Mouse (Mus musculus): ENCODE measurements around the gene Itga5. TPM values are rescaled to one million over a fixed set of nuclear protein-coding genes. Genes with fewer than 3 reads are reported as not detected.

The Itga5 gene
- total RNA-seq, 2 experiments from 2014 or later = 7.4 to 7.6 TPM

- intact Hi-C loops (cut with DNase I) = no loop called here
- no peak for DNase-seq
Measured at GRCm38 (mm10) chr15:103365471-103366375, 840 bp downstream of the Itga5 start.

DNA sequence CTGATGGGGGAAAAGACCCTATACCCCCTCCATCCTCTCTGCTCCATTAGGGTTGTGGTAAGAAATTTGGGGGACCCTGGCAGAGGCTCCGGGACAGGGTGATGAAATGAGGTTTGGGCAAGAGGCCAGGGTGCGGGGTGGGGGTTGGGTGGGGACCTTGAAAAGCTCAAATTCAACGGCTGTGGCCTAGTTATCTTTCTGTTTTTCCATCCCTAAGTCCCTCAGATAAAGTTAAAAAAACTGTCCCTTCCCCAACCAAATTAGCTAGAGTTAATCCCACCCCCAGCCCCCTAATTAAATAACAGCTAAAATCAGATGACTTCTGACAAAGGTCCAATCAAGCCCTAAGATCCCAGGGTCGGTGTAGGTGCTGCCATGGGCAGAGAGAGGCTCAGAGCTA, 1.8 kb downstream of the Itga5 start:
- intact Hi-C loops (cut with DNase I) = no loop called here
- no peak for DNase-seq

GRCm38 (mm10) chr15:103363809-103364208, 2.8 kb downstream of the Itga5 start:
- intact Hi-C loops (cut with DNase I) = no loop called here

GRCm38 (mm10) chr15:103362950-103363349, 3.6 kb downstream of the Itga5 start:
- DNase-seq = no peak
- intact Hi-C loops (cut with DNase I) = no loop called here

More at GRCm38 (mm10) chr15:103363809-103364208, 2.8 kb downstream of the Itga5 start:
- DNase-seq = no peak

- no peak for DNase-seq
- intact Hi-C loops (cut with DNase I) = no loop called here
Measured at GRCm38 (mm10) chr15:103362333-103362732, 4.2 kb downstream of the Itga5 start.

DNA sequence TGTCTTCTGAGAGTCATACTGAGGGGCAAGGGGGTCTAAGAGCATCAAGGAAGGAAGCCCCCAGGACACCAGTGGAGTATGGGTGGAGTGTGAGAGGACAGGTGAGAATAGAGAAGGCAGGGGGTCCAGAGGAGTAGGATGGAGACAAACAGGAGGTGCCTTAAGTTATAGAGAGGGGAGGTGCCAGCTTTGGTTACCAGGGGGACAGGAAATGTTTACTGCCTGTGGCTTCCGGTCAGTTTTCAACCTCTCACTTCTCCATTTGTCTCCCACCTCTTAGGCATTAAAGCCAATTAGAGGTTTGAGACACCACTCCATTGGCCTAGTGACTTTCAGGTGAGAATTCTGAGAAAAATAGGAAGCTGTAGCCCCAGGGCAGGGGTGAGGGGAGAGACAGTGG, 5.3 kb downstream of the Itga5 start:
- intact Hi-C loops (cut with DNase I) = no loop called here
- DNase-seq = no peak

- peak; percentile 86 for DNase-seq
- intact Hi-C loops (cut with DNase I) = no loop called here
Measured at GRCm38 (mm10) chr15:103359869-103360602, 6.5 kb downstream of the Itga5 start.

- intact Hi-C loops (cut with DNase I) = no loop called here
Measured at GRCm38 (mm10) chr15:103359122-103359510, 7.4 kb downstream of the Itga5 start.

DNA sequence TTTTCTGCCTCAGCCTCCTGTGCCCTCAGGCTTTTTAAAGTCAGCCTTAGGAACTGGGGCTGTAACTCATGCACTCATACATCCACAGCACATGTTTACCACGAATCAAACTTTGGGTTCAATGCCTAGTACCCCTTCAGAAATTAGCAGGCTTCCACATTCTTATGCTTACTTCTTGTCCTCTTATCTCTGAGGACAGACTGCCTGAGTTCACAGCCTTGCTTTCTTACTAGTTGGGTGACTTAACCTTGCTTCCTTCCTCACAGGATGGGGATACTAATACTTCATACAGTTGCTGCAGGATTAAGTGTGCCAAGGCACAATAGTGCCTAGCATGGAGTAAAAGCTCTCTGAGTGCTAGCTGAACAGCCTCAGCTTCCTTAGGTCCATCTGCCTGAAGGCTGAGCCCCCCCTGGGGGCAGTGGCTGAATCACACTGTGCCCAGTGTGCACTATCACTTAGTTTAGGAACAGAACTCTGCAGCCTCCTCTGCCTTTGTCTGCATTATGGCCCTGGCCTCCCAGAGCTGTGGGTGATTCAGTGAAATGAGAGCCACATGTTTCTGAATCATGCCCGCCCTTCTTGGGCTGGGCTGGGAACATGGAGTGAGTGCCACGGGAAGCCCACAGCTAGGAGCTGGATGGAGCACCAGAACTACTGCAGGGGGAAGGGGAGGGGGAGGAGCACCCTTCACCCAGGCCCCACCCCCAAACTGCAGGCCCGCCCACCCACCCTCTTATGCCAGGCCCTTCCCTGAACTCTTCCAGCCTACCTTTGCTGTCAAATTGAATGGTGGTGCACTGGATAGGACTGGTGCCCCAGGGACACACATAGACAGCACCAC, 8.1 kb downstream of the Itga5 start:
- DNase-seq = no peak

More at GRCm38 (mm10) chr15:103359122-103359510, 7.4 kb downstream of the Itga5 start:
- no peak for DNase-seq

DNA sequence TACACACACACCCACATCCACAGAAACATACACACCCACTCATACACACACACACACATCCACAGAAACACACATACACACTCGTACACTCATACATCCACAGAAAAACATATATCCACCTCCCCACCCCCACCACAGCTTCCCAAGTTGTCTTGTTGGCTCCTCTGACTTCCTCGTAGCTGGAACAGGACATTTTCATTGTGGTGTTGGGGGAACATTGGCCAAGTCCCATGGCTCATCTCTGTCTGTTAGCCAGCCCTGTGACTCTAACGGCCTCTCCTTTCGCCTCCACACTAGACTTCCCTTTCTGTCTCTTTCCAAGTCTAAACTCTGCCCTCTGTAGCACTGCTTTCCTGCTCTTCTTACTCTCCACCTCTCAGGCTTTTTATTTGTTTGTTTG, 8.7 kb downstream of the Itga5 start:
- intact Hi-C loops (cut with DNase I) = no loop called here
- no peak for DNase-seq

More for the DNA sequence above, 8.1 kb downstream of the Itga5 start:
- intact Hi-C loops (cut with DNase I) = no loop called here

DNA sequence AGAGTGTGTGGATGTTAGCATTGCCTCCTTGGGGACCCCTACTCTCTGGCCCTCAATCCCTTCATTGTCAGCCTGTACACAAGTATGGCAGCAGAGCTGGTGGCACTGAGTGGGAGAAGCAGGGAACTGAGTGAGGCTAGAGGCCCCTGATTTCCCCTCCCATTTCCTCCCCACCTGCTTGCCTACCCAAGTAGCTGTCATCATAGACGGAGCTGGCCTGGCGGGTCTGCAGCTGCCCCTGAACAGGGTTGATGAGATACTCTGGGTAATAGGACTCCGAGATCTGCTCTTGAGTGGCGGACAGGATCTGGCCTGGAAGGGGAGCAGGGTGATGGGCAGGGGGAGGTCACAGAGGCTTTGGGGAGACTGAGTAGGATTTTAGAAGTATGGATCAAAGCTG, 10.4 kb downstream of the Itga5 start:
- intact Hi-C loops (cut with DNase I) = no loop called here
- DNase-seq = no peak

DNA sequence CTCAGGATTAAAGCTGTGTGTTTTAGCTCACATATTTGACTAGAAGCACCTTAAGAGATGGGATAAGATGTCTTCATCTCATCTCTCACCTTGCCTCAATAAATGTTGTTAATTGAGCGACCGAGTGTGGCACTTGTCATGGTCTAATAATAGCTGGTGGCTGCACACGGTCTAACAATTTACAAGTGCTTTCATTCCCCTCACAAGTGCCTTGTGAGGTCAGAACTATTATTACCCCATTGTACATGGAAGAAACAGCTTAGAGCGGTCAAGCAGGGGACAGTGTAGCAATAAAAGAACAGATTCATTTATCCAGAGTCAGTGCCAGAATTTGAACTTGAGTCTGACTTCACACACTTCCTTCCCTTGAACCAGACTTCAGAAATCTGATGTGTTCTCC, 11.1 kb downstream of the Itga5 start:
- no peak for DNase-seq
- intact Hi-C loops (cut with DNase I) = no loop called here

DNA sequence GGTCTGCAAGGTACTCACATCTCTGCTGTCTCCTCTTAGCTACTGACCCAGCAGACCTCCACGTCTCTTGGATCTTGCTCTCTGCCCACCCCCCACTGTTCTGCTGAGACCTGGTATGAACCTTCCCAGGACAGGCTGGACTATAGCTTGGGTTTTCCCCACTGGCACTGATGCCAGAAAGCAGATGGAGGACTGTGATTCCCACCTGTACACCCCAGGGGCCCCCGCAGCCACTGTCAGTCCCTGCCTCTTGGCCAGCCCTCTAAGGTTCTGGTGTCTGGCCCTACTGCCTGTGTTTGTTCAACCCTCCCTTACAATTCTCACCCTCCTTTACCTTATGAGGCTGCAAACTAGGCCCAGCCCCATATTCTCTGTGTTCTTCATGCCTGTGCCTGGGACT, 11.9 kb downstream of the Itga5 start:
- intact Hi-C loops (cut with DNase I) = no loop called here
- no peak for DNase-seq

DNA sequence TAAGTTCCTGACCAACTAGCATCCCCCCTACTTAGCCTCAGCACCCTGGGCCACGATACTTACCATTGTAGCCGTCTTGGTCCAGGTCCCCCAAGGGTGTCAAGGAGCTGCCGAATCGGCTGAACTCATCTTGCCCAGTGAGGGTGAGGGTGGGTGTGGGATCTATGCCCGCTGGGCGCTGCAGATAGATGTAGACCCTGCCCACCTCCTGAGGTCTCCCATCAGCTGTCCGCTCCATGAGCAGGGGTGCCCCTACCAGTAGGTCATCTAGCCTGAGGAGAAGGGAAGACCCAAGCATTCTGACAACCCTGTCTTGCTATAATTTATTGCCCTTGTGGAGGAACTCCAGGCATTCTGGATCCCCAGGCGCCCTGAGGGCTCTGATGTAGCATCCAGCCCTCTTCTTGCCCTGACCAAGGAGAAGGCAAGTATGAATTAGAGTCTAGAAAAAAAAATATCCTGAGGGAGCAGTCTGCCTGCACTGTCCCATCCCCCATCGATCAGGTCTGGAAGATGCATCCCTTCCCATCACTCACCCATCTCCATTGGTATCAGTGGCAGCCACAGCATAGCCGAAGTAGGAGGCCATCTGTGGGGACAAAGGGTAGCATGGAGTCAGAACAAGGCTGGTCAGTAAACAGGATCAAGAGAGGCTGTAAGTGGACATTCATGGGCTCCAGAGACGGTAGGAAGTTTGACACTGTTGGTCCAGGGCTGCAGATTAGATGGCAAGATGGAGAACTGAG, 12.9 kb downstream of the Itga5 start:
- intact Hi-C loops (cut with DNase I) = no loop called here
- no peak for DNase-seq

GRCm38 (mm10) chr15:103352856-103353255, 13.7 kb downstream of the Itga5 start:
- intact Hi-C loops (cut with DNase I) = no loop called here
- peak; percentile 64 for DNase-seq

- DNase-seq = peak; percentile 77
- intact Hi-C loops (cut with DNase I) = no loop called here
Measured at GRCm38 (mm10) chr15:103347275-103347684, 19.3 kb downstream of the Itga5 start.

DNA sequence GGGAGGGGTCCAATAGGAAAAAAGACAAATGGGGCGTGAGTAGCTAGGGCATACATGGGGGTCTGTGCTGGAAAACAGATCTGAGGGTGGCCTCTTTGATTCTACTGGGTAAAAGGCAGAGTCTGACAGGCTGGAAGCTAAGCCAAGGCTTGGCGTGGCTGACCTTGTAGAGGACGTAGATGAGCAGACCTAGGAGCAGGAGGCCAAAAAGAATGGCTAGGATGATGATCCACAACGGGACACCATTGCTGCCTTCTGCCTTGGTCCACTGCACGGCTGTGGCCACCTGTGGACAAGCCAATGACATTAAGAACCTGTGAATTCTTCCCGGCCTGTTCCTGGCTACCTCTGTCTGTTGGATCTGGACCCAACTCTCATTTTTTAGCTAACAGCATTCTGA, 20.8 kb downstream of the Itga5 start:
- DNase-seq = no peak
- intact Hi-C loops (cut with DNase I) = no loop called here

DNA sequence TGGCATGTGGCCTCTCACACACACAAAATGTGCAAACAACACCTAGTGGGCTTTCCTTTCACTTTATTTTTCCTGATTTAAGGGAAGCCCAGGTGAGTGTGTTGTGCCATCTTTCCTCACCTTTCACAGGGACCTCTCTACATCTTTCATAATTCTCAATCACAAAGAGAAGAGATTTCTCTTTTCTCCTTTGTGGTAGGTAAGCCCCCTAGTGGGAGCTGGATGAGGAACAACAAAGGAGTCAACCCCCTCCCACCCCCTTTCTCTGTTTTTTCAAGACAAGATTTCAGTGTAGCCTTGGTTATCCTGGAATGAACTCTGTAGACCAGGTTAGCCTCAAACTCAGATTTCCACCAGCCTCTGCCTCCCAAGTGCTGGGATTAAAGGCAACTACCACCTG, 23.0 kb downstream of the Itga5 start:
- DNase-seq = no peak
- intact Hi-C loops (cut with DNase I) = no loop called here

DNA sequence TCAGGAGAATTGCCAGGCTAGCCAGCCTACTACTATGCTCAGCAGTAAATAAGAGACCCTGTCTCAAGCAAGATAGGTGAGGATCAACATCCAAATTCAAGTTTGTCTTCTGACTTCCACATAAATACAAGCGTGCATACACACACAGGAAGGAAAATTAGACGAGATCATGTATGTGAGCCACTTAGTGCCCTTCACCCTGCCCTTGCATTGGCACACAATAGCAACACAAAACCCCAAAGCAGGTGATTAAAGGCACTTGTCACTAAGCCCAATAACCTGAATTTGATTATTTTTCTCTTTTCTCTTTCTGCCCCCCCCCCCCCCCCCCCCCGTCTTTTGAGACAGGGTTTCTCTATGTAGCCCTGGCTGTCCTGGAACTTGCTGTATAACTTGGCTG, 23.6 kb downstream of the Itga5 start:
- no peak for DNase-seq
- intact Hi-C loops (cut with DNase I) = no loop called here

DNA sequence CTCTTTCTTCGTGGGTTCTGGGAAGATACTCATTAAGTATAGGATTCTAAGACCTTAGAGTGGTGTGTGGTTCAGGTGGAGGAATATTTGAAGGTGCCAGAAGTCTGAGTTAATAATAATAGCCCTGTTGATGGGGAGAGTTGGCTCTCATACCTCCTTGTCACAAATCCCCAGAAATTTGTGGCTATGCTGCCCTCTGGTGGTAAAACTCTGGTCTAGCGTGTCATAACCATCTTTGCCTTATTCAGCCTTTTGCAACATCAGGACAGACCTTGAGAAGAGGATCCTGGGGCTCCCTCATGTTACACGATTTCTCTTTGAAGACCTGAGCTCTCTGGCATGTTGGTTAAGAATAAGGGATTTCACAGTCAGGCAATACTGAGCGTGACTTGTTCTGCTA, 24.1 kb downstream of the Itga5 start:
- intact Hi-C loops (cut with DNase I) = no loop called here
- peak; percentile 73 for DNase-seq

Measured in left cerebral cortex, postnatal 4 days (tissue).